Mouse (Mus musculus): ENCODE data around the gene Dok3. TPM values are rescaled to one million over a fixed set of nuclear protein-coding genes. Genes with fewer than 3 reads are reported as not detected.

Dok3 gene
- polyA plus RNA-seq, 1 experiment from 2014 or later = 2.3 TPM

DNA sequence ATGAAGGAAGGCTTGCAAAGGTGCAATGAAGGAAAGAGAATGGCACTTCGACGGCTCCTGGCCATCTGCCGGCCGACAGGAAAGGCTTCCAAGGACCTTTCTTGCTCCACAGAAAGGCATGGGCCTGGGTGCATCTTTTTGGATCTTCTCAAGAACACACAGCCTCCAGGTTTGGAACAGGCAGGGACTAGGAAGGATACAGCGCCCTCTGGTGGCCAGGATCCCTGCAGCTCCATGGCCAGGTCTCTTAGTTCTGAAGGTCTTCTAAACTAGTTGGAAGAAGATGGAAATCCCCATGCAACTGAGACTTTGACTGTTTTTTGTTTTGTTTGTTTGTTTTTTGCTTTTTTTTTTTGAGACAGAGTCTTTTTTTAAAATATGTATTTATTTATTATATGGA lies 12.1 kb downstream of the Dok3 start:
- Histone ChIP-seq H3K36me3 (no peaks in the 10 kb centered on the region), H3K4me1 (peaks cover 7% of the 10 kb centered on the region), H3K27me3 (no peaks in the 10 kb centered on the region), H3K9ac (no peak overlapping the region), H3K4me2 (no peak overlapping the region), H3K4me3 (no peak overlapping the region), H3K9me3 (no peaks in the 10 kb centered on the region), H3K27ac (no peak overlapping the region)
- no peak for ATAC-seq (ENCODE audit: insufficient number of reproducible peaks, insufficient read depth, low FRiP score, low TSS enrichment, low read depth)
- WGBS = 5% methylated on average over 5 of the region's 5 CpGs

DNA sequence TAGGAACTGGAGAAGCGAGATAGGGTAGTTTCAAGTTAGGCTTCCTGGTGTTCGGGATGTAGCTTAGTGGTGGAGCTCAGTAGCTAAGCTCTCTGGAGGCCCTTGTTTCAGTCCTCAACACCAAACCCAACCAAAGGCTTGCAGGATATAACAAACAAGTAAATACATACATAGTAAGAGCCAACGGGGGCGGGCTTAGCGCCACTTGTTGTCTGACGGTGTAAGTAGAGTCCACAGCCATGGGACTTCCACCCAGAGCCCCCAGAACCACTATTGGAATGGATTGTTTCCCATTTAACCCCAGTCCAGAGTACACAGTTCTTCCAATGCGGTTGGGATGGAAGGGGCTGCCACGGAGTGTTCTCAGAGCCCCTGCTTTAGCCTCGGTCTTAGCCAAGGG lies 15.3 kb downstream of the Dok3 start:
- H3K9ac ChIP-seq = peak overlapping the region; percentile 93; the same call in 1 of the 2 replicates
- ATAC-seq (ENCODE audit: insufficient number of reproducible peaks, insufficient read depth, low FRiP score, low TSS enrichment, low read depth) = no peak

DNA sequence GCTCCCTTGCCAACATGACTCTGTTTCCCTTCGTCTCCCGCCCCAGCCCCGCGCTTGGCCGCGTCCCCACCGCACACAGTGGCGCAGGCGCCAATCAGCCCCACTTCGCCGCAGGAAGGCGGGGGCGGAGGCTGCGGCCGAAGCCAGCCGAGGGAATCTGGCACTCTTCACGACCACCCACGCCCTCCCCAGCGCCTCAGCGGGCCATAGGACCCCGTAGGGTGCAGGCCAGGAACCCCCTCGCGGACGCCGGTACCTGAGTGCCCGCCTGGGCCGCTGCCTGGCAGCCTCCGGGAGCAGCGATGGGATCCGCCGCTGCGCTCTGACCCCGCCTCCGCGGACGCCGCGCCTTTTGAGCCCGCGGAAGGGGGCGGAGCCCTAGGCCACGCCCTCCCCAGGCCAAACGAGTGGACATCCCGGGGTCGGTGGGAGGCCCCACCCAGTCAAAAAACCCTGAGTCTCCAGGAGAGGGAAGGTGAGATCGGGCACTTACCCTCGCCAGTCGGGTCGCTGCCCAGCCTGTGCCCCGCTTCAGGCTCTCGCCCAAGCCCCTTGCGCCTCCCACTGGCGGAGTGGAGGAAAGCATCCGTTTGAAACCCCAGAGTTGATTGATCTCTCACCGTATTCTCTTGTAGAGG lies 15.9 kb downstream of the Dok3 start, which contains the start of gene Pdlim7:
Gene Pdlim7 (minus strand): TSS at position 566 of the 638 bp plus-strand sequence.
- ATAC-seq (ENCODE audit: insufficient number of reproducible peaks, insufficient read depth, low FRiP score, low TSS enrichment, low read depth) = peak; percentile 57
- Histone ChIP-seq H3K9ac (peak within 1 kb of the TSS; percentile 93), H3K27ac (peak within 1 kb of the TSS; percentile 89), H3K4me3 (peak within 1 kb of the TSS; percentile 87), H3K9me3 (no peaks in the 10 kb centered on the region), H3K27me3 (no peaks in the 10 kb centered on the region), H3K4me1 (peaks cover 35% of the 10 kb centered on the region), H3K4me2 (peak within 1 kb of the TSS; percentile 92), H3K36me3 (peaks cover 15% of the 10 kb centered on the region)
- WGBS = under 1% methylated on average over 55 of the region's 55 CpGs

More for the DNA sequence above, 15.3 kb downstream of the Dok3 start:
- 31% methylated on average over 9 of the region's 9 CpGs for WGBS
- Histone ChIP-seq H3K4me2 (peak overlapping the region; percentile 92), H3K36me3 (peaks cover 9% of the 10 kb centered on the region), H3K4me3 (peak overlapping the region; percentile 87), H3K27me3 (no peaks in the 10 kb centered on the region), H3K27ac (no peak overlapping the region), H3K9me3 (no peaks in the 10 kb centered on the region), H3K4me1 (peaks cover 34% of the 10 kb centered on the region)

DNA sequence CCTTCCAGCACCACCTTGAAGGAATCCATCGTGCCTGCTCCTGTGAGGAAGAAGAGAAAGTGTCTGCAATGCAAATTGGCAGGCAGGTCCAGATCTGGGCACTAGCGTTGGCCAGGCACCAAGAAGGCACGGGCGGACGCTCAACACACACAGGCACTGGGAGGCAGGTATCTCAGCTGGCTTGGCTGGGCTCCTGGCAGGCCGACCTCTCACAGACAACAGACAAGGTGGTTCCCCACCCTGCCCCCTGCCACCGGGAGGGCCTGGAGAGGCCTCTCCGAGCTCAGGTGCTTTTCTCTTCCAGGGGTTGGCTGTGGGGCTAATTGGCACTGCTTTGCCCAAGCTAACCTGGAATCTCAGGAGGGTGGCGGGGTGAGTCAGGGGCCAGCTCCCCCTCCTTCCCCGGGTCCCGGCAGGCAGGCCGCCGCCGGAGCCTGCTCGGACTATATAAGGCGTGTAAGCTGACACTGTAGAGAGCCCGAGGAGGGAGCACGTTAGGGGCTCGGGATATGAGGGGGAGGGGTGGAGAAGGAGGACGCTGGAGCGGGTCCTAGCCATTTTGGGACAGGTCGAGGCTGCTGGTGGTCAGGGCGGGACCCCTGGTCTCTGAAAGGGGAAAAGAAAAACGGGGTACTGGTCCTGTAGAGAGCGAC lies 16.6 kb downstream of the Dok3 start:
- H3K36me3 ChIP-seq = peaks cover 23% of the 10 kb centered on the region
- 1% methylated on average over 25 of the region's 25 CpGs for WGBS
- H3K9ac ChIP-seq = peak overlapping the region; percentile 93
- H3K9me3 ChIP-seq = no peaks in the 10 kb centered on the region
- H3K4me1 ChIP-seq = peaks cover 35% of the 10 kb centered on the region
- H3K4me2 ChIP-seq = peak overlapping the region; percentile 92
- H3K27ac ChIP-seq = peak overlapping the region; percentile 89
- H3K4me3 ChIP-seq = peak overlapping the region; percentile 87
- no peaks in the 10 kb centered on the region for H3K27me3 ChIP-seq
- ATAC-seq (ENCODE audit: insufficient number of reproducible peaks, insufficient read depth, low FRiP score, low TSS enrichment, low read depth) = peak; percentile 57

DNA sequence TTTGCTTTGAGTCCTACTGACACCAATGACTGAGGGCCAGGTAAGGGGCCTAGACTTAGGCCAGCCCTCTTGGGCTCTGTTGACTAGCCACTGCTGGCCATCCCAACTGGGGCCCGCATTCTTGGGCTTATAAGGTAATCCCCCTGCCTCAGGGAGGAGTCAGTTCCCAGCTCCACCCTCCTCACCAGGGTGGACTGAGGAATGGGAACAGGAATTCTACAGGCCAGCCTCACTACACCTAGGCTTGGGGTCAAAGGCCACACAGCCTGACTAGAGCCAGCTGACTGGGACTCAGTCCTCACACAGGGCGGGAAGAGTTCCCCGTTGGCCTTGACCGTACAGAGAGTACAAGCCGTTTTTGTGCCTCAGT lies 17.6 kb downstream of the Dok3 start:
- ATAC-seq (ENCODE audit: insufficient number of reproducible peaks, insufficient read depth, low FRiP score, low TSS enrichment, low read depth) = no peak
- Histone ChIP-seq H3K9ac (peak overlapping the region; percentile 93), H3K4me3 (peak overlapping the region; percentile 87), H3K36me3 (peaks cover 33% of the 10 kb centered on the region), H3K4me2 (peak overlapping the region; percentile 92), H3K4me1 (peaks cover 35% of the 10 kb centered on the region), H3K27ac (peak overlapping the region; percentile 89), H3K9me3 (no peaks in the 10 kb centered on the region), H3K27me3 (no peaks in the 10 kb centered on the region)
- WGBS = 12% methylated on average over 5 of the region's 5 CpGs

DNA sequence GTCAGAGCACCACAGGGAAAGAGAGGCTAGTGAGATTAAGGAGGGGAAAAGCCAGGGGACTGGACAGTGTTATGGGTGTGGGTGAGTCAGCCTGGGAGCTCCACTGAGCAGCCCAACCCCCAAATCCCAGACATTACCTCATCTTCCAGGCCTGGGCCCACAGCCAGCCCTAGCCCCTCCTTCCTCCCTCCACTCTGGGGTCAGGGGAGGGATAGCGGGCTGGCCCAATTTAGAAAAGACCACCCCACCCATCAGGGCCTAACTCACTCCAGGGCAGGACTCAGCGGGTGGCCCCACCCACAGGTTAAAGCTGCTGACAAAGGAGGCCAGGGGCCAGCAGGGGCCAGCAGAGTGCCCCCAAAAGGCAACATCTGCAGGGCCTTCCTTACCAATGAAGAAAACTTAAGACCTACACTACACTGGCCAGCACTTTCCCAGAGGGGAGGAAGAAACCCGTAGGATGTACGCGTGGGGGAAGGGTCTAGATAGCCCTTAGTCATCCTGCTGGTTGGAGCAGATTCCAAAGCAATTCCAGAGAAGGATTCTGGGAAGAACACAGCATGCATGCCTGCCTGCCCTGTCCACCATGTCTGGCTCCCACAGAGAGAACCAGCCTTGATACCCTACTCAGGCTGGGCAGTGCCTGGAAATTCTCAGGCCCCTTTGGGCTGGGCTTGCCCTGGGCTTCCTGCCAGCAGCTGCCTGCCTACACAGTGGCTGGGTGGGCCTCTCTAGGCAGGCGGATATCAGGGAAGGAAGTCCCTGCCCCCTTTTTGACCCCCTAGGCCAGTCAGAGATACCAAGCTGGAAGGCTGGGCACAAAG lies 18.2 kb downstream of the Dok3 start:
- Histone ChIP-seq H3K27ac (peak overlapping the region; percentile 89), H3K9ac (peak overlapping the region; percentile 93), H3K9me3 (no peaks in the 10 kb centered on the region), H3K27me3 (no peaks in the 10 kb centered on the region), H3K4me1 (peaks cover 35% of the 10 kb centered on the region), H3K4me3 (peak overlapping the region; percentile 87), H3K4me2 (peak overlapping the region; percentile 92), H3K36me3 (peaks cover 39% of the 10 kb centered on the region)
- WGBS = 7% methylated on average over 6 of the region's 6 CpGs
- peak; percentile 56 for ATAC-seq (ENCODE audit: insufficient number of reproducible peaks, insufficient read depth, low FRiP score, low TSS enrichment, low read depth)

DNA sequence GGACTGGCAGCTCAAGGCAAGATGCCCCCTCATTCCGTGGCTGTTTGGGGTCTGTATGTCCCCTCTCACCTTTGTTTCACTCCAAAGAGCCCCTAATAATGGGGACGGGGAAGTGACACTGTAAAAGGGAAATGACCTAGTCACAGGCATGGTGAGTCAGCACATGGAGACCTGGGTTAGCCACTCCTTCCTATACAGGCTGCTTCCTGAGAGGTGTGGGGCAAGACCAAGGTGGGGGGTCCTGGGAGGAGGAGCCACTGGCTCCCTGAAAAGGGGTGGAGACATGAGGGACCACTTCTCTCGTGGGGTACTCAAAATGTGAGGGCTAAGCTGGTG lies 18.8 kb downstream of the Dok3 start:
- no peak for ATAC-seq (ENCODE audit: insufficient number of reproducible peaks, insufficient read depth, low FRiP score, low TSS enrichment, low read depth)
- peak overlapping the region; percentile 32; the same call in 1 of the 2 replicates for H3K9ac ChIP-seq

DNA sequence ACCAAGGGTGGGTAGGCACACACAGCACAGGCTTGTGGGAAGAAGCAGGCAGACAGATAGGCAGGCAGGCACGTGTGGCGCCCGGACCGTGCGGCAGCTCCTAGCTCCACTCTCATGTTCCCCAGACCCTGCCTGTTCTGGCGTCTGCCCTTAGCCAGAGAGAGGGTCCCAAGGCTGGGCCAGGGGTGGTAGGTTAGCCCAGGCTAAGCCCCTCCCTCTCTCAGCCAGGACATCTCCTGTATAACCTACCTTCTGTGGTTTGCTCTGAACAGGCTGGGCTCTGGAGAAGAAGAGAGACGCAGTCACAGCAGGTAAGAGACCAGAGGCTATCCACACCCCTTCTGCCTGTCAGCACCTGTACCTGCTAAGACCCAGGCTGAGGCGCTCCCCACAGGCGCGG lies 20.6 kb downstream of the Dok3 start:
- no peak overlapping the region for H3K4me3 ChIP-seq
- no peak overlapping the region for H3K4me2 ChIP-seq
- peaks cover 35% of the 10 kb centered on the region for H3K4me1 ChIP-seq
- no peak overlapping the region for H3K9ac ChIP-seq
- 84% methylated on average over 10 of the region's 10 CpGs for WGBS
- no peaks in the 10 kb centered on the region for H3K27me3 ChIP-seq
- no peak overlapping the region for H3K27ac ChIP-seq
- H3K9me3 ChIP-seq = no peaks in the 10 kb centered on the region
- no peak for ATAC-seq (ENCODE audit: insufficient number of reproducible peaks, insufficient read depth, low FRiP score, low TSS enrichment, low read depth)
- peaks cover 62% of the 10 kb centered on the region for H3K36me3 ChIP-seq

More for the DNA sequence above, 18.8 kb downstream of the Dok3 start:
- H3K4me2 ChIP-seq = peak overlapping the region; percentile 92
- WGBS = 29% methylated on average over 3 of the region's 3 CpGs
- no peaks in the 10 kb centered on the region for H3K9me3 ChIP-seq
- H3K36me3 ChIP-seq = peaks cover 45% of the 10 kb centered on the region
- peak overlapping the region; percentile 89 for H3K27ac ChIP-seq
- H3K4me3 ChIP-seq = 0 out of 2 replicates have a peak overlapping the region, but pooled peaks have one; percentile 87
- no peaks in the 10 kb centered on the region for H3K27me3 ChIP-seq
- peaks cover 35% of the 10 kb centered on the region for H3K4me1 ChIP-seq

DNA sequence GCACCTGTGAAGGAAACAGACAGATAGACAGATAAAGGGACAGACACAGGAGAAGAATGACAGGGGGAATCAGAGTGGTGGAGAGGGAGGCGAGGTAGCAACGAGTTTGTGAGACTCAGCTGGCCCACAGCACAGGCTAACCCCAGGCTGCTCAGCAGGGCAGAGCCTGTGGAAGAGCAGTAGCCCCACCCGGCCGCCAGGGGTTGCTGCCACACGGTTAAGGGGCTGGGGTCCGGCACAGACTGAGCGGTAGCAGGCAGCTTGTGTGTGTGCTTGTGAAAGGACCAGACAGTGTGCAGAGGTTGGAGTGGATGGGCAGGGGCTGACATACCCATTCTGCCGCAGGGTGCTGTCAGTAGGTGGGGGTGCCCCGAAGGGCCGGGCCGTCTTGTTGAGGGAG lies 21.2 kb downstream of the Dok3 start:
- H3K9ac ChIP-seq = no peak overlapping the region
- no peak overlapping the region for H3K27ac ChIP-seq
- peaks cover 35% of the 10 kb centered on the region for H3K4me1 ChIP-seq
- no peaks in the 10 kb centered on the region for H3K9me3 ChIP-seq
- no peak overlapping the region for H3K4me2 ChIP-seq
- no peak for ATAC-seq (ENCODE audit: insufficient number of reproducible peaks, insufficient read depth, low FRiP score, low TSS enrichment, low read depth)
- WGBS = 62% methylated on average over 11 of the region's 11 CpGs
- H3K27me3 ChIP-seq = no peaks in the 10 kb centered on the region
- peaks cover 69% of the 10 kb centered on the region for H3K36me3 ChIP-seq
- no peak overlapping the region for H3K4me3 ChIP-seq

DNA sequence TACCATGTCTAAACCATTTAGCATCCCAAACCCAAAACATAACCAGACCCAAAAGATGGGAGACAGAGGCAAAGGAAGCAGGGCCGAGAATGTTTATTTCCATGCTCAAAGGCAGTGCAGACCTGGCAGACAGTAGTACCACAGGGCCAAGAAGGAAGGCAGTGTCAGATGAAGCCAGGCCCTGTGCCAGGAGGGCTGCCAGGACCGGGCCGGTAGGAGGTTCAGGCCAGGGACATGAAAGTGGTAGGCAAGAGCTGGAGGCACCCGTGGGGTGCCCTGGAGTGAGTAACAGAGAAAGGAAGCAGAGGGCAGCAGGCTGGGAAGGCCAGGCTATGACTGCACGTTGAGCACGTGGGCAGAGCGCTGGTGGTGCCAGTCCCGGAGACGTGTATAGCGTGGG lies 22.4 kb downstream of the Dok3 start:
- Histone ChIP-seq H3K36me3 (peaks cover 81% of the 10 kb centered on the region), H3K4me2 (no peak overlapping the region), H3K27ac (no peak overlapping the region), H3K4me3 (no peak overlapping the region), H3K27me3 (no peaks in the 10 kb centered on the region), H3K9me3 (no peaks in the 10 kb centered on the region), H3K9ac (0 out of 2 replicates have a peak overlapping the region, but pooled peaks have one; percentile 17), H3K4me1 (peaks cover 25% of the 10 kb centered on the region)
- no peak for ATAC-seq (ENCODE audit: insufficient number of reproducible peaks, insufficient read depth, low FRiP score, low TSS enrichment, low read depth)
- 92% methylated on average over 10 of the region's 10 CpGs for WGBS

DNA sequence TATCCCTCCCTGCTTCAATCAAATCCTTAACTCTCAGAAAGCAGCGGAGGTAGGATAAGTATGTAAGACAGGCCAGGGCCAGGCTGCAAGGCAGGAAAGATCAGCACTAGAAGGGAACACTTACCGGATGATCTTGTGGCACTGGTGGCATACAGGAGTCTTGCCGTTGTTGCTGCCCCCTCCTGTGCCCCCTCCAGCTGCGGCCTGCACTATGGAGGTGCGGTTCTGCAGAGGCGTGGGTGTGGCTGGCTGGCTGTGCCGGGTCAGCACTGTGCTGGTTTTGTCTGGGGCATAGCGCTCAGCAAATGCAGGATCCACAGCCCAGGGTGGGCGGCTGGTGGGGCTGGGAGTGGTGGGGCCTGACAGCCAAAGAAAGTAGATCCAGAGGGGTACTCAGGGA lies 23.3 kb downstream of the Dok3 start:
- H3K4me3 ChIP-seq = no peak overlapping the region
- 90% methylated on average over 9 of the region's 9 CpGs for WGBS
- no peak overlapping the region for H3K4me2 ChIP-seq
- peaks cover 16% of the 10 kb centered on the region for H3K4me1 ChIP-seq
- no peak overlapping the region for H3K9ac ChIP-seq
- peaks cover 90% of the 10 kb centered on the region for H3K36me3 ChIP-seq
- no peaks in the 10 kb centered on the region for H3K9me3 ChIP-seq
- no peak overlapping the region for H3K27ac ChIP-seq
- ATAC-seq (ENCODE audit: insufficient number of reproducible peaks, insufficient read depth, low FRiP score, low TSS enrichment, low read depth) = no peak
- H3K27me3 ChIP-seq = no peaks in the 10 kb centered on the region

Measured in embryonic facial prominence, embryonic 13.5 days (tissue).